In the genomic region with DNA sequence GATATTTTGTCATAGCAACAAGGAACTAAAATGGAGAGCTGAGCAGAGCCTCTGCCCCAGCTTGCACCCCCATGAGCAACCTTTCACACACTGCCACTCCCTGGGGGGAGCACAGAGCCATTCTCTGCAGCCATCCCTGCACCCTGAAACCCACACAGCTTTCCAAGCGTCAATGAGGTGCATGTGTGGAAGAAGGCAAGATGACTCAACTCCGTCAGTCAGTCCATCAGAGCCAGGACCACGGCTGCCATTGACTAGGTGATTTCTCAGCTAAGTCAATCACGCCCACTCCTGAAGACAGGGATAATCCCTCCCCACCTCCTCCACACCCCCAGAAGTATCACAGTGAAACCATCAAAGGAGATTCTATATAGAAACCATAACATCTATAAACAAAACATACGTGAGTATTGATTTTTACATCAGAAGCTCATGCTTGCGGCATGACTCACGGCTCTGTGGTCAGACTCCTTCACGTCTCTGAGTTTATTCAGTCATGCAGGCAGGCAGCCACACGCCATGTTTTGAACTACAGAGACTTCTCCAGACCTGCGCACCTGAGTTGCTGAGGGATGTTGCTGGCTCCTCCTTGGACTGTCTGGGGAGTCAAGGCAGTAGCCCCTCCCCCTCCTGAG, we compare ENCODE assay signal across 15 mouse cellular contexts. TPM values are rescaled to one million over a fixed set of nuclear protein-coding genes. Genes with fewer than 3 reads are reported as not detected.
DNase-seq lines count a peak whose midpoint lies in the region; ATAC-seq lines count a peak whose summit lies in the region.
"Had no signal": no experiment of that assay in that cellular context is flagged by ENCODE, and none has a peak within 500 bp of the region (broad histone marks: within the 10 kb centered on the region; RNA-seq: fewer than 3 reads in every experiment).

No protein-coding gene starts in this region.

- H3K4me3 ChIP-seq in intestine, embryonic 16.5 days (ENCODE audit: low read length) = no peak overlapping the region
- H3K4me3 ChIP-seq in hindbrain, embryonic 14.5 days (replicated peaks; ENCODE audit: low read length) = no peak overlapping the region
- H3K4me3 ChIP-seq: heart, adult 2 months; neural tube, embryonic 15.5 days had no signal

- 77% methylated on average over 10 of the region's 10 CpGs for WGBS in intestine, embryonic 16.5 days
- WGBS in hindbrain, embryonic 14.5 days = 91% methylated on average over 10 of the region's 10 CpGs

- H3K9me3 ChIP-seq in intestine, embryonic 16.5 days (ENCODE audit: control insufficient read depth, low read length) = no peaks in the 10 kb centered on the region
- no peaks in the 10 kb centered on the region for H3K9me3 ChIP-seq in hindbrain, embryonic 14.5 days (ENCODE audit: control insufficient read depth, low read length)
- H3K9me3 ChIP-seq: neural tube, embryonic 15.5 days had no signal

- 0 out of 2 replicates have a peak, but pooled peaks cover 5% of the 10 kb centered on the region for H3K36me3 ChIP-seq in intestine, embryonic 16.5 days (ENCODE audit: control insufficient read depth, insufficient read depth, low read length)
- no peaks in the 10 kb centered on the region for H3K36me3 ChIP-seq in hindbrain, embryonic 14.5 days (replicated peaks; ENCODE audit: control insufficient read depth, insufficient read depth)
- H3K36me3 ChIP-seq: neural tube, embryonic 15.5 days had no signal

- DNase-seq in heart, adult 11 months = peak; percentile 86
- DNase-seq in heart, postnatal 10 days = no peak
- peak; percentile 49 for DNase-seq in urinary bladder, postnatal 25 days (ENCODE audit: low spot score)
- no peak for DNase-seq in urinary bladder, adult 2 months (ENCODE audit: low spot score)
- no peak for DNase-seq in left cerebral cortex, adult 8-10 months (ENCODE audit: low spot score in 2 of 2)
- no peak for DNase-seq in natural killer cell, adult 2 months (ENCODE audit: low spot score in 2 of 2)
- DNase-seq in hindbrain, embryonic 14.5 days (ENCODE audit: low spot score) = no peak
- DNase-seq: cerebellum, adult 9-11 months; heart, adult 2 months; heart, postnatal 4 days; kidney, adult 8-10 months; lung, embryonic 14.5 days; midbrain, embryonic 14.5 days had no signal

- no peaks in the 10 kb centered on the region for H3K27me3 ChIP-seq in intestine, embryonic 16.5 days (replicated peaks; ENCODE audit: control insufficient read depth, insufficient read depth, low read length)
- no peaks in the 10 kb centered on the region for H3K27me3 ChIP-seq in hindbrain, embryonic 14.5 days (ENCODE audit: control insufficient read depth, insufficient read depth, low read length)
- H3K27me3 ChIP-seq: neural tube, embryonic 15.5 days had no signal

- H3K4me2 ChIP-seq in intestine, embryonic 16.5 days (ENCODE audit: low read depth, low read length) = 0 out of 2 replicates have a peak overlapping the region, but pooled peaks have one; percentile 6
- no peak overlapping the region for H3K4me2 ChIP-seq in hindbrain, embryonic 14.5 days (replicated peaks)
- H3K4me2 ChIP-seq: lung, embryonic 14.5 days; neural tube, embryonic 15.5 days had no signal

- ATAC-seq in intestine, embryonic 16.5 days = peak; percentile 17; the same call in 1 of the 2 replicates
- no peak for ATAC-seq in hindbrain, embryonic 14.5 days (ENCODE audit: low FRiP score)

- no peak overlapping the region for H3K27ac ChIP-seq in intestine, embryonic 16.5 days (ENCODE audit: low read length)
- no peak overlapping the region for H3K27ac ChIP-seq in hindbrain, embryonic 14.5 days
- H3K27ac ChIP-seq: heart, adult 2 months; neural tube, embryonic 15.5 days had no signal

- intact Hi-C loops in heart, postnatal 10 days (cut with DNase I) = no loop called here

- peaks cover 54% of the 10 kb centered on the region for H3K4me1 ChIP-seq in intestine, embryonic 16.5 days (ENCODE audit: control insufficient read depth, insufficient read depth, low read length)
- H3K4me1 ChIP-seq in hindbrain, embryonic 14.5 days (replicated peaks; ENCODE audit: control insufficient read depth, insufficient read depth, low read length) = peaks cover 46% of the 10 kb centered on the region

- no peak overlapping the region for H3K9ac ChIP-seq in intestine, embryonic 16.5 days (ENCODE audit: low read depth, low read length)
- H3K9ac ChIP-seq in hindbrain, embryonic 14.5 days = no peak overlapping the region
- H3K9ac ChIP-seq: lung, embryonic 14.5 days; neural tube, embryonic 15.5 days had no signal

RNA-seq across cellular contexts. Expression of a gene that starts 14.6 kb away (rescaled TPM):
- 10 to 100 TPM; 17.7 to 22.0 TPM for total RNA-seq in heart, postnatal 10 days (2021)
- polyA plus RNA-seq in urinary bladder, adult 2 months (2012; rRNA removed) = 8.5 and 13.4 TPM in 2 replicates
- 4.4 and 4.7 TPM in 2 replicates for polyA plus RNA-seq in intestine, embryonic 16.5 days (2015; fragmentation: Nextera tagmentation; extraction: Ambion mirVana)
- 10 to 100 TPM; 39.4 to 46.7 (median 43.6) TPM for total RNA-seq in left cerebral cortex, adult 8-10 months (2022)
- polyA plus RNA-seq in hindbrain, embryonic 14.5 days (2014; fragmentation: Nextera tagmentation; extraction: Ambion mirVana) = 5.4 and 5.8 TPM in 2 replicates

Comparison
In these comparisons a context has a peak if more than half of its experiments do, and no peak if none do; other contexts are left out.
1. DNase-seq: peak in heart, adult 11 months (single experiment) and urinary bladder, postnatal 25 days (single experiment); none in heart, postnatal 10 days (0 of 2), urinary bladder, adult 2 months (single experiment), left cerebral cortex, adult 8-10 months (0 of 2), natural killer cell, adult 2 months (0 of 2) and hindbrain, embryonic 14.5 days (single experiment).